Mouse (Mus musculus) embryonic fibroblast, embryonic 13.5 days (primary cell): ENCODE results near the gene Fancc.

Source experiments
- CTCF ChIP-seq: IDR thresholded peaks from 2 replicates; pipeline ENCODE4 v1.5.1; 2011; ENCODE audit warnings: mild to moderate bottlenecking, control low read depth, low read length, moderate library complexity, borderline replicate concordance; ENCODE audit not compliant: insufficient read depth
- POLR2A ChIP-seq: IDR thresholded peaks from 2 replicates; pipeline ENCODE4 v1.6.1; 2011; ENCODE audit warnings: low read depth, mild to moderate bottlenecking, control low read depth, low read length, moderate library complexity

GRCm38 (mm10) chr13:63543459-63543858 lies 46.4 kb upstream of the Fancc start:
- TF ChIP-seq CTCF (no peak), POLR2A (no peak)
